Mouse (Mus musculus) liver, adult 2 months (tissue): ENCODE measurements around the gene Meis1. TPM values are rescaled to one million over a fixed set of nuclear protein-coding genes. Genes with fewer than 3 reads are reported as not detected.

Experiments used
- DNase-seq: peaks from one replicate; pipeline ENCODE4 v3.0.0-alpha.2; 2011; ENCODE audit warnings: low read depth, low spot score; ENCODE audit errors: extremely low read depth
- H3K27ac ChIP-seq: fragments of 200-500 bp; replicated peaks from 2 replicates; pipeline ENCODE4 v1.5.1; 2012; ENCODE audit warnings: low read depth, mild to moderate bottlenecking, control low read depth, inconsistent platforms, low read length; ENCODE audit not compliant: insufficient read depth
- H3K27me3 ChIP-seq: fragments of 200-500 bp; 2 replicates; pipeline ENCODE4 v1.6.1; 2012; ENCODE audit warnings: mild to moderate bottlenecking, moderate library complexity, low read length, inconsistent platforms; ENCODE audit not compliant: control insufficient read depth, insufficient read depth
- H3K36me3 ChIP-seq: fragments of 200-500 bp; 2 replicates; pipeline ENCODE4 v1.6.1; 2012; ENCODE audit warnings: low read length, inconsistent platforms; ENCODE audit not compliant: control insufficient read depth, insufficient read depth
- H3K4me1 ChIP-seq: fragments of 200-500 bp; 2 replicates; pipeline ENCODE4 v1.6.1; 2011; ENCODE audit warnings: low read length; ENCODE audit not compliant: control insufficient read depth, insufficient read depth
- H3K4me3 ChIP-seq: fragments of 200-500 bp; 2 replicates; pipeline ENCODE4 v1.5.1; 2011; ENCODE audit warnings: low read depth, mild to moderate bottlenecking, control low read depth, low read length, moderate library complexity; ENCODE audit not compliant: insufficient read depth
- H3K79me2 ChIP-seq: fragments of 200-500 bp; 2 replicates; pipeline ENCODE4 v1.6.1; 2012; ENCODE audit warnings: inconsistent platforms, mild to moderate bottlenecking, low read length, moderate library complexity; ENCODE audit not compliant: control insufficient read depth, insufficient read depth
- H3K9ac ChIP-seq: fragments of 200-500 bp; 2 replicates; pipeline ENCODE4 v1.6.1; 2012; ENCODE audit warnings: low read depth, mild to moderate bottlenecking, control low read depth, inconsistent platforms, low read length
- CTCF ChIP-seq: fragments of 200-500 bp; IDR thresholded peaks from 2 replicates; pipeline ENCODE4 v1.5.1; 2011; ENCODE audit warnings: low read depth, low read length, control low read depth
- POLR2A ChIP-seq: fragments of 200-500 bp; IDR thresholded peaks from 2 replicates; pipeline ENCODE4 v1.6.1; 2011; ENCODE audit warnings: low read length, control low read depth; ENCODE audit not compliant: insufficient read depth; ENCODE audit errors: extremely low read depth
- WGBS: fragments of 180-500 bp; shearing (Covaris S2); methylation state at CpG from one replicate; pipeline ENCODE4 v1.1.7; 2018; 5-methylcytosine and 5-hydroxymethylcytosine counted together
- polyA plus RNA-seq: library from polyadenylated mRNA; depleted of rRNA; stranded (reverse); fragments of >200 nt; gene quantifications from 2 replicates; pipeline ENCODE4 v1.2.3, GENCODE M21; 2012
- total RNA-seq: library from RNA; depleted of rRNA; stranded (reverse); fragments of >200 nt; gene quantifications from 2 replicates; pipeline ENCODE4 v1.2.3, GENCODE M21; 2014

Meis1 gene
- total and polyA plus RNA-seq, 2 experiments = 2.5 to 6.1 TPM

- Histone ChIP-seq H3K27me3 (no peaks in the 10 kb centered on the region), H3K9ac (no peak overlapping the region), H3K4me1 (no peaks in the 10 kb centered on the region), H3K4me3 (no peak overlapping the region), H3K27ac (no peak overlapping the region), H3K36me3 (no peaks in the 10 kb centered on the region), H3K79me2 (no peaks in the 10 kb centered on the region)
- 77% methylated on average over 4 of the region's 4 CpGs for WGBS
- DNase-seq = no peak
- TF ChIP-seq POLR2A = no peak
Measured at GRCm38 (mm10) chr11:18850772-18851171, 168.0 kb downstream of the Meis1 start.

GRCm38 (mm10) chr11:18847650-18848049, 171.1 kb downstream of the Meis1 start:
- H3K4me3 ChIP-seq = no peak overlapping the region
- no peaks in the 10 kb centered on the region for H3K4me1 ChIP-seq
- H3K9ac ChIP-seq = no peak overlapping the region
- no peak for DNase-seq
- WGBS = 83% methylated on average over 3 of the region's 3 CpGs
- no peaks in the 10 kb centered on the region for H3K27me3 ChIP-seq
- H3K79me2 ChIP-seq = no peaks in the 10 kb centered on the region
- H3K27ac ChIP-seq = no peak overlapping the region
- no peak for TF ChIP-seq POLR2A
- no peak for TF ChIP-seq CTCF
- no peaks in the 10 kb centered on the region for H3K36me3 ChIP-seq

DNA sequence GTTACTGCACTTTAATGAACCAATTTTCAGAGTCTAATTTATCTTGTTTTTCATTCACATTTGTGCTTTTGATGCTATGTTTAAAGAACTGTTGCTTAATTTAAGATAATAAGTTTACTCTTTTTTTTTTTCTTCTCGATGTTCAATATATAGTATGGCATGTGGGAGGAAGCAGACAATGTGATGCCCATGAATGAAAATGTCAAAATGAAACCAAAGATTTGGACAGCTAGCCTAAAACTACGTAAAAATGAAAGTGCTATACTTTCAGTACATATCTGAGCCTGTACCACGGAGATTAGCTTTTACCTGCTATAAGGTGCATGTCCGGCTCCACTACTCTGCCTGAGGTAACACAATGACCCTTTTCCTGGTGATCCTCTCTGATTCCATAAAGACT, 172.3 kb downstream of the Meis1 start:
- H3K79me2 ChIP-seq = no peaks in the 10 kb centered on the region
- DNase-seq = no peak
- TF ChIP-seq CTCF (no peak), POLR2A (no peak)
- H3K9ac ChIP-seq = no peak overlapping the region
- H3K27ac ChIP-seq = no peak overlapping the region
- H3K27me3 ChIP-seq = no peaks in the 10 kb centered on the region
- no peaks in the 10 kb centered on the region for H3K36me3 ChIP-seq
- no peak overlapping the region for H3K4me3 ChIP-seq
- H3K4me1 ChIP-seq = no peaks in the 10 kb centered on the region
- 91% methylated on average over 4 of the region's 4 CpGs for WGBS

GRCm38 (mm10) chr11:18845900-18846299, 172.9 kb downstream of the Meis1 start:
- no peaks in the 10 kb centered on the region for H3K27me3 ChIP-seq
- DNase-seq = no peak
- H3K9ac ChIP-seq = no peak overlapping the region
- no peaks in the 10 kb centered on the region for H3K36me3 ChIP-seq
- no peaks in the 10 kb centered on the region for H3K79me2 ChIP-seq
- H3K4me1 ChIP-seq = no peaks in the 10 kb centered on the region
- TF ChIP-seq CTCF (no peak), POLR2A (no peak)
- WGBS = 91% methylated on average over 3 of the region's 3 CpGs
- no peak overlapping the region for H3K27ac ChIP-seq
- no peak overlapping the region for H3K4me3 ChIP-seq

DNA sequence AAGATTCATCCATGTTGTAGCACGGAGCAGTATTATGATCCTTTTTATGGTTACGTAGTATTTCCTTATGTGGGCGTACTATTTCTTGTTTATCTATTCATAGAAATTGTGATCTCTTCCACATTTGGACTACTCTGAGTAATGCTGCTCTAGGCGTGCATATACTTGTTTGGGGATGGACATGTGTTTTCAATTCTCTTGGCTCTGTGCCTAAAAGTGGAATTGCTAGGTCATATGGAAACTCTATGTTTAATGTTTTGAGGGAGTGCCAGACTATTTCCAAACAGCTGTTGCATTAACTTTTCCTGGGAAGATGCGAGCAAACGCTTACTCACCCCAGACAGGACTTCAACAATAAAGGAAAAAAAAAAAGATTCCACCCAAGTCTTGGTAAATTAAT, 173.3 kb downstream of the Meis1 start:
- TF ChIP-seq CTCF (no peak), POLR2A (no peak)
- Histone ChIP-seq H3K9ac (no peak overlapping the region), H3K27ac (no peak overlapping the region), H3K79me2 (no peaks in the 10 kb centered on the region), H3K27me3 (no peaks in the 10 kb centered on the region), H3K36me3 (no peaks in the 10 kb centered on the region), H3K4me1 (no peaks in the 10 kb centered on the region), H3K4me3 (no peak overlapping the region)
- whole genome bisulfite sequencing = 88% methylated on average over 6 of the region's 6 CpGs
- no peak for DNase-seq

- H3K79me2 ChIP-seq = no peaks in the 10 kb centered on the region
- no peaks in the 10 kb centered on the region for H3K4me1 ChIP-seq
- no peak for DNase-seq
- no peak overlapping the region for H3K4me3 ChIP-seq
- no peaks in the 10 kb centered on the region for H3K36me3 ChIP-seq
- TF ChIP-seq CTCF (no peak), POLR2A (no peak)
- H3K9ac ChIP-seq = no peak overlapping the region
- no peaks in the 10 kb centered on the region for H3K27me3 ChIP-seq
- H3K27ac ChIP-seq = no peak overlapping the region
Measured at GRCm38 (mm10) chr11:18830087-18830486, 188.7 kb downstream of the Meis1 start.
